Mouse (Mus musculus) brain, embryonic 14.5 days (tissue): ENCODE results near the gene Wnt4. TPM values are rescaled to one million over a fixed set of nuclear protein-coding genes. Genes with fewer than 3 reads are reported as not detected.

Experiments used
- DNase-seq: peaks from one replicate; pipeline ENCODE4 v3.0.0-alpha.2; 2011; ENCODE audit warnings: low read depth
- CTCF ChIP-seq: fragments of 200-500 bp; IDR thresholded peaks from 2 replicates; pipeline ENCODE4 v1.5.1; 2012; ENCODE audit warnings: inconsistent platforms, mild to moderate bottlenecking, moderate library complexity, borderline replicate concordance; ENCODE audit not compliant: insufficient read depth, insufficient read length; ENCODE audit errors: extremely low read depth
- POLR2A ChIP-seq: fragments of 200-500 bp; IDR thresholded peaks from 2 replicates; pipeline ENCODE4 v1.6.1; 2012; ENCODE audit warnings: mild to moderate bottlenecking, inconsistent platforms, borderline replicate concordance; ENCODE audit not compliant: poor library complexity, insufficient read depth, insufficient read length, severe bottlenecking; ENCODE audit errors: extremely low read depth
- polyA plus RNA-seq: library from polyadenylated mRNA; depleted of rRNA; stranded (reverse); fragments of >200 nt; gene quantifications from 2 replicates; pipeline ENCODE4 v1.2.3, GENCODE M21; 2012

The Wnt4 gene
- polyA plus RNA-seq, 1 experiment = 4.6 TPM

- DNase-seq = no peak
- TF ChIP-seq CTCF (no peak), POLR2A (no peak)
Measured at GRCm38 (mm10) chr4:137255568-137255967, 21.7 kb upstream of the Wnt4 start.

- DNase-seq = no peak
- TF ChIP-seq POLR2A = no peak
- no peak for TF ChIP-seq CTCF
Measured at GRCm38 (mm10) chr4:137261826-137262225, 15.5 kb upstream of the Wnt4 start.

- no peak for TF ChIP-seq POLR2A
- TF ChIP-seq CTCF = no peak
- no peak for DNase-seq
Measured at GRCm38 (mm10) chr4:137264066-137264465, 13.2 kb upstream of the Wnt4 start.

GRCm38 (mm10) chr4:137265116-137265515, 12.2 kb upstream of the Wnt4 start:
- no peak for TF ChIP-seq CTCF
- TF ChIP-seq POLR2A = no peak
- no peak for DNase-seq

GRCm38 (mm10) chr4:137268541-137268940, 8.7 kb upstream of the Wnt4 start:
- no peak for DNase-seq
- TF ChIP-seq POLR2A = no peak
- TF ChIP-seq CTCF = no peak

- DNase-seq = no peak
- TF ChIP-seq CTCF = no peak
- TF ChIP-seq POLR2A = no peak
Measured at GRCm38 (mm10) chr4:137271856-137272255, 5.4 kb upstream of the Wnt4 start.

GRCm38 (mm10) chr4:137274304-137274703, 3.0 kb upstream of the Wnt4 start:
- TF ChIP-seq POLR2A = no peak
- no peak for TF ChIP-seq CTCF

GRCm38 (mm10) chr4:137276443-137277165, 685 bp upstream of the Wnt4 start:
- TF ChIP-seq CTCF (no peak), POLR2A (no peak)
- DNase-seq = no peak

More at GRCm38 (mm10) chr4:137274304-137274703, 3.0 kb upstream of the Wnt4 start:
- no peak for DNase-seq

- no peak for DNase-seq
- TF ChIP-seq POLR2A = no peak
- TF ChIP-seq CTCF = no peak
Measured at GRCm38 (mm10) chr4:137277600-137278143, 383 bp downstream of the Wnt4 start.

- TF ChIP-seq POLR2A = no peak
- no peak for TF ChIP-seq CTCF
- DNase-seq = peak; percentile 62
Measured at GRCm38 (mm10) chr4:137278144-137279040, 1.1 kb downstream of the Wnt4 start.

- no peak for TF ChIP-seq POLR2A
- no peak for TF ChIP-seq CTCF
- DNase-seq = no peak
Measured at GRCm38 (mm10) chr4:137279346-137279745, 2.1 kb downstream of the Wnt4 start.
